Mouse (Mus musculus): ENCODE data around the gene Oxsr1.

Gene Oxsr1

GRCm38 (mm10) chr9:119338350-119338749 lies 16.1 kb upstream of the Oxsr1 start:
- DNase-seq (ENCODE audit: low read depth, low spot score) = no peak

- no peak for DNase-seq (ENCODE audit: low read depth, low spot score)
These were observed 15.6 kb upstream of the Oxsr1 start for GRCm38 (mm10) chr9:119337842-119338241.

- no peak for DNase-seq (ENCODE audit: low read depth, low spot score)
These were observed 13.3 kb upstream of the Oxsr1 start for GRCm38 (mm10) chr9:119335571-119335970.

- DNase-seq (ENCODE audit: low read depth, low spot score) = no peak
These were observed 12.6 kb upstream of the Oxsr1 start for GRCm38 (mm10) chr9:119334834-119335233.

- DNase-seq (ENCODE audit: low read depth, low spot score) = no peak
These were observed 12.1 kb upstream of the Oxsr1 start for GRCm38 (mm10) chr9:119334324-119334723.

GRCm38 (mm10) chr9:119330186-119330963 lies 8.1 kb upstream of the Oxsr1 start:
- DNase-seq (ENCODE audit: low read depth, low spot score) = no peak

GRCm38 (mm10) chr9:119328488-119328887 lies 6.3 kb upstream of the Oxsr1 start:
- no peak for DNase-seq (ENCODE audit: low read depth, low spot score)

GRCm38 (mm10) chr9:119324130-119324529 lies 1.9 kb upstream of the Oxsr1 start:
- DNase-seq (ENCODE audit: low read depth, low spot score) = no peak

GRCm38 (mm10) chr9:119323260-119323645 lies 1.0 kb upstream of the Oxsr1 start:
- DNase-seq (ENCODE audit: low read depth, low spot score) = no peak

GRCm38 (mm10) chr9:119321392-119322229 lies 616 bp downstream of the Oxsr1 start:
- peak; percentile 26 for DNase-seq (ENCODE audit: low read depth, low spot score)

GRCm38 (mm10) chr9:119320946-119321345 lies 1.3 kb downstream of the Oxsr1 start:
- DNase-seq (ENCODE audit: low read depth, low spot score) = no peak

GRCm38 (mm10) chr9:119320446-119320845 lies 1.8 kb downstream of the Oxsr1 start:
- DNase-seq (ENCODE audit: low read depth, low spot score) = no peak

GRCm38 (mm10) chr9:119318891-119319290 lies 3.3 kb downstream of the Oxsr1 start:
- no peak for DNase-seq (ENCODE audit: low read depth, low spot score)

GRCm38 (mm10) chr9:119313096-119313495 lies 9.1 kb downstream of the Oxsr1 start:
- DNase-seq (ENCODE audit: low read depth, low spot score) = no peak

GRCm38 (mm10) chr9:119309067-119309466 lies 13.2 kb downstream of the Oxsr1 start:
- no peak for DNase-seq (ENCODE audit: low read depth, low spot score)

- DNase-seq (ENCODE audit: low read depth, low spot score) = no peak
These were observed 16.4 kb downstream of the Oxsr1 start for GRCm38 (mm10) chr9:119305863-119306262.

- DNase-seq (ENCODE audit: low read depth, low spot score) = no peak
These were observed 23.7 kb downstream of the Oxsr1 start for GRCm38 (mm10) chr9:119298563-119298962.

GRCm38 (mm10) chr9:119297696-119298095 lies 24.5 kb downstream of the Oxsr1 start:
- DNase-seq (ENCODE audit: low read depth, low spot score) = no peak

GRCm38 (mm10) chr9:119290791-119291190 lies 31.4 kb downstream of the Oxsr1 start:
- DNase-seq (ENCODE audit: low read depth, low spot score) = no peak

- DNase-seq (ENCODE audit: low read depth, low spot score) = no peak
These were observed 41.1 kb downstream of the Oxsr1 start for GRCm38 (mm10) chr9:119280894-119281682.

GRCm38 (mm10) chr9:119278031-119278430 lies 44.2 kb downstream of the Oxsr1 start:
- no peak for DNase-seq (ENCODE audit: low read depth, low spot score)

- DNase-seq (ENCODE audit: low read depth, low spot score) = no peak
These were observed 45.9 kb downstream of the Oxsr1 start for GRCm38 (mm10) chr9:119276321-119276720.
